Mouse (Mus musculus) erythroblast, embryonic 14.5 days (primary cell): Measurements from ENCODE around the gene Trmt1. TPM values are rescaled to one million over a fixed set of nuclear protein-coding genes. Genes with fewer than 3 reads are reported as not detected.

Experiments
- H3K27me3 ChIP-seq: 2 replicates; pipeline ENCODE4 v1.6.1; 2012; ENCODE audit warnings: inconsistent platforms; ENCODE audit not compliant: control insufficient read depth
- H3K36me3 ChIP-seq: 2 replicates; pipeline ENCODE4 v1.6.1; 2012; ENCODE audit warnings: mild to moderate bottlenecking, inconsistent platforms; ENCODE audit not compliant: control insufficient read depth
- H3K4me1 ChIP-seq: 2 replicates; pipeline ENCODE4 v1.6.1; 2012; ENCODE audit warnings: inconsistent platforms; ENCODE audit not compliant: control insufficient read depth
- H3K4me3 ChIP-seq: replicated peaks from 2 replicates; pipeline ENCODE3; 2012; ENCODE audit warnings: moderate library complexity, mild to moderate bottlenecking, inconsistent platforms
- H3K9me3 ChIP-seq: 2 replicates; pipeline ENCODE4 v1.6.1; 2012; ENCODE audit warnings: low read length, inconsistent platforms, mixed read lengths; ENCODE audit not compliant: control insufficient read depth
- GATA1 ChIP-seq: IDR thresholded peaks from 2 replicates; pipeline ENCODE4 v1.6.1; 2012; ENCODE audit warnings: low read length, inconsistent platforms, mixed read lengths
- TAL1 ChIP-seq: IDR thresholded peaks from 3 replicates; pipeline ENCODE4 v1.6.1; 2012; ENCODE audit warnings: low read length, inconsistent platforms, mixed read lengths
- polyA plus RNA-seq: library from polyadenylated mRNA; stranded (reverse); fragments of >175 nt; gene quantifications from 2 replicates; pipeline ENCODE4 v1.2.3, GENCODE M21; 2012

Trmt1 gene
- polyA plus RNA-seq, 1 experiment = 9.0 TPM

- no peak for TF ChIP-seq TAL1
- no peak for TF ChIP-seq GATA1
- H3K4me1 ChIP-seq = peaks cover 76% of the 10 kb centered on the region
- no peak overlapping the region for H3K4me3 ChIP-seq
- H3K36me3 ChIP-seq = no peaks in the 10 kb centered on the region; the same call in 1 of the 2 replicates
- H3K27me3 ChIP-seq = peaks cover 39% of the 10 kb centered on the region
- no peaks in the 10 kb centered on the region for H3K9me3 ChIP-seq
Observed at GRCm38 (mm10) chr8:84738715-84739400, 52.8 kb downstream of the Trmt1 start.

- Histone ChIP-seq H3K4me1 (peaks cover 73% of the 10 kb centered on the region), H3K36me3 (no peaks in the 10 kb centered on the region), H3K9me3 (no peaks in the 10 kb centered on the region), H3K4me3 (no peak overlapping the region), H3K27me3 (peaks cover 39% of the 10 kb centered on the region)
- TF ChIP-seq TAL1 (no peak), GATA1 (no peak)
Observed at GRCm38 (mm10) chr8:84739401-84739742, 53.3 kb downstream of the Trmt1 start.

GRCm38 (mm10) chr8:84740895-84741843 is 55.1 kb downstream of the Trmt1 start:
- Histone ChIP-seq H3K36me3 (no peaks in the 10 kb centered on the region), H3K4me3 (no peak overlapping the region), H3K27me3 (peaks cover 42% of the 10 kb centered on the region), H3K9me3 (no peaks in the 10 kb centered on the region), H3K4me1 (peaks cover 66% of the 10 kb centered on the region)
- TF ChIP-seq TAL1 = no peak
- TF ChIP-seq GATA1 = no peak

- Histone ChIP-seq H3K4me3 (no peak overlapping the region), H3K27me3 (peaks cover 45% of the 10 kb centered on the region), H3K4me1 (peaks cover 57% of the 10 kb centered on the region), H3K9me3 (no peaks in the 10 kb centered on the region), H3K36me3 (no peaks in the 10 kb centered on the region)
- TF ChIP-seq GATA1 (no peak), TAL1 (no peak)
Observed at GRCm38 (mm10) chr8:84742171-84743053, 56.3 kb downstream of the Trmt1 start.

GRCm38 (mm10) chr8:84743054-84743415 is 56.9 kb downstream of the Trmt1 start:
- peaks cover 51% of the 10 kb centered on the region for H3K4me1 ChIP-seq
- H3K4me3 ChIP-seq = no peak overlapping the region
- TF ChIP-seq TAL1 = no peak
- TF ChIP-seq GATA1 = no peak
- no peaks in the 10 kb centered on the region for H3K9me3 ChIP-seq
- peaks cover 43% of the 10 kb centered on the region for H3K27me3 ChIP-seq
- H3K36me3 ChIP-seq = no peaks in the 10 kb centered on the region

GRCm38 (mm10) chr8:84743517-84744420 is 57.7 kb downstream of the Trmt1 start:
- Histone ChIP-seq H3K27me3 (peaks cover 36% of the 10 kb centered on the region), H3K36me3 (no peaks in the 10 kb centered on the region), H3K9me3 (no peaks in the 10 kb centered on the region), H3K4me3 (no peak overlapping the region), H3K4me1 (peaks cover 44% of the 10 kb centered on the region)
- no peak for TF ChIP-seq GATA1
- no peak for TF ChIP-seq TAL1

GRCm38 (mm10) chr8:84745032-84745925 is 59.2 kb downstream of the Trmt1 start:
- no peak for TF ChIP-seq TAL1
- no peak for TF ChIP-seq GATA1
- Histone ChIP-seq H3K4me3 (no peak overlapping the region), H3K27me3 (peaks cover 31% of the 10 kb centered on the region), H3K9me3 (no peaks in the 10 kb centered on the region), H3K4me1 (peaks cover 37% of the 10 kb centered on the region), H3K36me3 (no peaks in the 10 kb centered on the region)

Other genes with a start within 250 kb of the Trmt1 start
- 17.2 and 18.5 TPM in 2 replicates for gene Ier2, start 23.5 kb upstream of the Trmt1 start, polyA plus RNA-seq
- gene Nacc1, start 1.6 kb downstream of the Trmt1 start, polyA plus RNA-seq = 7.0 and 8.5 TPM in 2 replicates
- 61.4 and 62.8 TPM in 2 replicates for gene Lyl1, start 15.2 kb downstream of the Trmt1 start, polyA plus RNA-seq
- gene G430095P16Rik, start 36.7 kb downstream of the Trmt1 start, polyA plus RNA-seq = 11.0 and 11.9 TPM in 2 replicates
- 1.9 and 2.6 TPM in 2 replicates for gene Nfix, start 114.0 kb downstream of the Trmt1 start, polyA plus RNA-seq
- gene Dand5, start 136.5 kb downstream of the Trmt1 start, polyA plus RNA-seq = 1.3 and 1.5 TPM in 2 replicates
- gene Gadd45gip1, start 145.2 kb downstream of the Trmt1 start, polyA plus RNA-seq = 10.3 and 11.6 TPM in 2 replicates
- 740 and 808 TPM in 2 replicates for gene Rad23a, start 154.4 kb downstream of the Trmt1 start, polyA plus RNA-seq
- 29.4 and 30.9 TPM in 2 replicates for gene Calr, start 160.6 kb downstream of the Trmt1 start, polyA plus RNA-seq
- gene Farsa, start 170.7 kb downstream of the Trmt1 start, polyA plus RNA-seq = 9.0 and 9.3 TPM in 2 replicates
- 15.0 TPM in 2 replicates for gene Syce2, start 185.8 kb downstream of the Trmt1 start, polyA plus RNA-seq
- 15.0 and 18.3 TPM in 2 replicates for gene Gcdh, start 207.6 kb downstream of the Trmt1 start, polyA plus RNA-seq
- gene Klf1, start 215.6 kb downstream of the Trmt1 start, polyA plus RNA-seq = 358 and 362 TPM in 2 replicates
- gene Dnase2a, start 222.3 kb downstream of the Trmt1 start, polyA plus RNA-seq = 4.8 and 7.7 TPM in 2 replicates